Mouse (Mus musculus): ENCODE results near the gene Gm4881. TPM values are rescaled to one million over a fixed set of nuclear protein-coding genes. Genes with fewer than 3 reads are reported as not detected.

Gm4881 gene
- not detected for polyA plus RNA-seq (2017; shearing (Covaris generic))

DNA sequence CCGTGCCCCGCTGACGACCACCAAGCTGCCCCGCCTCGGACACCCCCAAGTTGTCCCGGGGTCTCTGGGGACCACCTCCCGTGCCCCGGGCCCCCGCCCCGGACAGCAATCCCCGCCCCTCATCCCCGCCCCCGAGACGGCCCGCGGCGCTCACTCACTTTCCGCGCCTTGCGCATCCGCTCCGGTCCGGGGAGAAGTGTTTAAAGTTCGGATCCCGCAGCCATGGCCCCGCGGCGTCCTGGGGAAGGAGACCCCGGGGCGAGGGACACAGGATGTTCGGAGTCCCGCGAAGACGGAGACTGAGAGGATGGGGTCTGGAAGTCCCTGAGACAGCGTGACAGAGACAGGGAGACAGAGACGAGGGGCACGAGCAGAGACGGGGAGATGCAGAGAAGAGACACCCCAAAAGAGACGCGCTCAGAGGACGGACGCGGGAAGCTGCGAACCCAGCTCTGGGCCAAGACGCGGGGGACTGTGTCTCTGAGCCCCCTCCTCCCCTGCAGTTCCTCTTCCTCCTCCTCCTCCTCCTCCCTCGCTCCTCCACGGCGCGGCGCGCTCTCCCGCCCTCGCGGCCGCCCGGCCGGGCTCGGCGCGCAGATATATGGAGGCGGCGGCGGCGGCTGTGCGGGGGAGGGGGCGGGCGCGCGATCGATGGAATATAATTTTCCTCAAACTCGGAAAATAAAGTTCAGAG, at the start of gene Gm4881:
TSS of gene Gm4881 (minus strand) at position 238 of the 694 bp plus-strand sequence.

DNA sequence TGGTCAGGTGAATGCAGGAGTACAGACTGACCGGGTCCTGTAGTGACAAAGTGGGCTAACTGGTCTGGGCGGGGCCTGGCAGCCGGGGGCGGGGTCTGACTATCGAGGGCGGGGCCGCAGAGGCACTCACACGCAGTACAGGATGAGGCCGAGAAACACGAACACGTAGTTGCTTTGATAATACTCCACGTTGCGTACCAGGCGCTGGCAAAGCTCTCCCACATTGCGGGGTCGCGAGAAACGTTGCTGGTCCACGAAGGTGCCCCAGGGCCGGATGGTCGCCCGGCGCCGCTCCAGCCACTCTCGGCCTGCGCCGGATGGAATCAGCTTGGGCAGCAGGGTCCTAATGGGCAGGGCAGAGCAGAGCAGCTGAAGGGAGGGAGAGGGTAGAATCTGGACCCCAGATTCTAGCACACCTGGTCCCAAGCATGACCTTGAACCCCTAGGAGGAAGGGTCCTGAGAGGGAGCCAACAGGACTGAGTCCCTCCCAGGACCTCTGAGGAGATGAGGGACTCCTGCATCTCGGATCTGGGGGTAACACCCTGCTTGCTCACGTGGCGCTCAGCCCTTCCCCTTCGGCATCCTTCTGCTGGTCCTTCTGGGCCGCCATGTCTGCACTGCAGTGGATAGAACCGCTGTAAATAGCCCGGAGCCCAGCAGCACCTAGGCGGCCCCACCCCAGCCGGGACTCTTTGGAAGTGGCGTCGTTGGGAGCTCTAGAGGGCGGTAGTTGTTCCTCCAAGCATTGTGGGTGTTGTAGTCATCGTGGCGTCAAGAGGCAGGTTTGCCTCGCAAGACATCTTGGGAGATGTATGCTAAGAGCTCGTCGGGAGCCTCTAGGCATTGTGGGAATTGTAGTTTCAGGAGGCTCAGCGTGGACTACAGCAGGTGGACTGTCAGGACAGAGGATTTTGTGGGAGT, 27.9 kb upstream of the Gm4881 start, which contains the start of gene Rabac1:
TSS of gene Rabac1 (minus strand) at position 783 of the 922 bp plus-strand sequence.

DNA sequence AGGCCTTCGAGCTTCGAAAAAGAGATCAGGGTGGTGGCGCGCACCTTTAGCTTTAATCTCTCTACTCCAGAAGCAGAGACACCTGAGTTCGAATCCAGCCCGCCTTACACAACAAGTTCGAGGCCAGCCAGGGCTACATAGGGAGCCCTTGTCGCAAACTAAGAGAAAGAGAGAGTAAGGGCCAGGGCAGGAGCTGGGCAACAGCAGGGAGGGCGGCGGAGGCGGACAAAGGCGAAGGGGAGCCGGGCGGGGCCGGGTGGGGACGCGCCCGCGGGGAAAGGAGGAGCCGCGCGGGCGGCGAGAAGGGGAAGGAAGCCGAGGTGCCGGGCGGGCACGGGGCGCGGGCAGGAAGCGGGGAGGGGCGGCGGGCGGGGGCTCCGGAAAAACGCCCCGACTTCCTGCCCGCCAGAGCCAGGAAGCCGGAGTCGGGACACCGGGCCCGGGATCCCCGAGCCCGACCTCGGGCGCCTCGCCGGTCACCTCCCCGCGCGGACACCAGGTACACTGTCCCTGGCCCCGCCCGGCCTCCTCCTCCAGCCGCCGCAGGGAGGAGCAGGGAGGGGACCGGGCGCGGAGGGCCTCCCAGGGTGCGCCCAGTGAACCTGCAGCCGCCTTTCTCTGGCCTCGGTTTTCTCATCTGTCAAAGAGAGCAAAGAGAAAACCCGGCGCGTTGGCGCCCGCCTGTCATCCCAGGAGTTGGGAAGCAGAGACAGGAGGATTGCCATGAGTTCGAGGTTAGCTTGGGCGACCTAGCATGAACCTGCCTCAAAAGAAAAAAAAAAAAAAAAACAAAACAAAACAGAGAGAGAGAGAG, 41.5 kb downstream of the Gm4881 start, which contains the start of gene Arhgef1:
TSS of gene Arhgef1 (plus strand) at position 283 of the 814 bp plus-strand sequence.

DNA sequence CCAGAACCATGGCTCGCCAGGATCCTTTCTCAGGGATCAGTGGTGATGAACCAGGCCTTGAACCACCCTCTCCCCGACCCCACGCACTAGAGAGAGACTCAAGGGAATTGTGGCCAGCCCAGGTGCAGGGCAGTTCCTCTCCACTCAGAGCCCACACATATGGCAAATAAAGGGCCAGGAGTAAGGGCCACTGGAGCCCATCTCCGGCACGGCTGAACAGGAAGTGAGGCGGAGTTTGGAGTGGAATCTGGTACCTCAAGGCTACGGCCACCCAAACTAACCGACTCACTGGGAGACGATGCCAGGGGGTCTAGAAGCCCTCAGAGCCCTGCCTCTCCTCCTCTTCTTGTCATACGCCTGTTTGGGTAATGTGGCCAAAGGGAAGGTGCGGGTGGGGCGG, 47.1 kb downstream of the Gm4881 start, which contains the start of gene Cd79a:
TSS of gene Cd79a (plus strand) at position 158 of the 400 bp plus-strand sequence.

DNA sequence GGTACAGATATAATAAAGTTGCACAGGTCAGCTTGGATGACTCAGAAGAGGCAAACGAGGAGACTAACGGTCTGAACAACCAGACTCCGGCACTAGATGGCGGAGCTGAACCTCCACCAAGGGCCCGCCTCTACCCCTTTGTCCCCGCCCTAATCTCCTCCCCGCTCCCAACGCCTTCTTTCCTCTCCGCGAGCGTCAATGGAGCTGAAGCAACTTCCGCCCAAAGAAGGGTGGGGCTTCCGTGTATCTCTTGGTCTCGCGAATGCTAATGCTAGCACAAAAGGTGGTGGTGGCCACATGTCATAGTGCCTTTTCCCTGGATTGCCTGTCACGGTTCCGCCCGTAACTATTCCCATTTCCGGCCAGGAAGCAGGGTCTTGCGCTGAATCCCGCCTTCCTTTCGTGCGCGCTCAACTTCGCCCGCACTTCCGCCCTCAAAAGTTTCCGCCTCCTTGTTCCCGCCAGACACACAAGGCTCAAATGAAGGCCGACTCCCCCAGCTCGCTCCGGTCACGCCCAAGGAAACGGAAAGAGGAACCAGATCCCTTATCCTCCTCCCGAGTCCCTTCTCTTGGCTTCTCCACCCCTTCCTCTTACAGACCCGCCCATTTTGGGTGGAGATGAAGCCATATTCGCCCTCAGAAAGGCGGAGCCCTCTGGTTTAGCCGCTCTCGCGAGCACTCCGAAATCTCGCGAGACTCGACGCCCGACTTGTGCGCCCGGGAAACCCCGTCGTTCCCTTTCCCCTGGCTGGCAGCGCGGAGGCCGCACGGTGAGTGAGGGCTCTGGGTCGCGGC, 60.2 kb downstream of the Gm4881 start, which contains the start of gene Rps19:
TSS of gene Rps19 (plus strand) at position 476 of the 797 bp plus-strand sequence.

Other genes with a start within 250 kb of the Gm4881 start
- not detected for gene BC049730, start 235.3 kb downstream of the Gm4881 start, polyA plus RNA-seq (2017; shearing (Covaris generic))
- gene Gm4763, start 217.6 kb downstream of the Gm4881 start, polyA plus RNA-seq (2017; shearing (Covaris generic)) = not detected
- not detected for gene Cd177, start 184.2 kb downstream of the Gm4881 start, polyA plus RNA-seq (2017; shearing (Covaris generic))
- gene Ceacam10, start 167.3 kb downstream of the Gm4881 start, polyA plus RNA-seq (2017; shearing (Covaris generic)) = not detected
- gene Gm9844, start 82.3 kb downstream of the Gm4881 start, polyA plus RNA-seq (2017; shearing (Covaris generic)) = 27.8 TPM
- not detected for gene Lypd4, start 74.6 kb downstream of the Gm4881 start, polyA plus RNA-seq (2017; shearing (Covaris generic))
- gene Dmrtc2, start 74.4 kb downstream of the Gm4881 start, polyA plus RNA-seq (2017; shearing (Covaris generic)) = not detected
- gene Rps19, start 60.1 kb downstream of the Gm4881 start, polyA plus RNA-seq (2017; shearing (Covaris generic)) = 4,849 TPM
- 2.1 TPM for gene Cd79a, start 47.1 kb downstream of the Gm4881 start, polyA plus RNA-seq (2017; shearing (Covaris generic))
- gene Arhgef1, start 41.6 kb downstream of the Gm4881 start, polyA plus RNA-seq (2017; shearing (Covaris generic)) = 1,125 TPM
- gene Rabac1, start 28.3 kb upstream of the Gm4881 start, polyA plus RNA-seq (2017; shearing (Covaris generic)) = 808 TPM
- 21.3 TPM for gene Atp1a3, start 61.5 kb upstream of the Gm4881 start, polyA plus RNA-seq (2017; shearing (Covaris generic))
- 2.6 TPM for gene Grik5, start 127.9 kb upstream of the Gm4881 start, polyA plus RNA-seq (2017; shearing (Covaris generic))
- gene Zfp574, start 128.1 kb upstream of the Gm4881 start, polyA plus RNA-seq (2017; shearing (Covaris generic)) = 27.5 TPM
- 62.9 TPM for gene Pou2f2, start 235.2 kb upstream of the Gm4881 start, polyA plus RNA-seq (2017; shearing (Covaris generic))

Measured in effector memory CD4-positive, alpha-beta T cell, adult 5 months (primary cell).